Mouse (Mus musculus): ENCODE measurements around the gene Cpsf4l. TPM values are rescaled to one million over a fixed set of nuclear protein-coding genes. Genes with fewer than 3 reads are reported as not detected.

Cpsf4l gene
- total and polyA plus RNA-seq, 3 experiments = not detected

- Histone ChIP-seq H3K4me1 (ENCODE audit: insufficient read depth, low read depth, low read length) (peaks cover 57% of the 10 kb centered on the region), H3K27me3 (ENCODE audit: insufficient read depth, low read length) (no peaks in the 10 kb centered on the region), H3K4me3 (ENCODE audit: low read depth, low read length) (peak overlapping the region; percentile 99), H3K36me3 (replicated peaks) (peaks cover 35% of the 10 kb centered on the region), H3K9me3 (replicated peaks) (no peaks in the 10 kb centered on the region)
- no peak for ATAC-seq (ENCODE audit: extremely low read depth, insufficient number of reproducible peaks, low FRiP score, poor library complexity, severe bottlenecking)
- no peak for DNase-seq (ENCODE audit: low spot score)
- TF ChIP-seq POLR2AphosphoS5 (IDR thresholded peaks at IDR 0.05; ENCODE audit: insufficient replicate concordance, low read depth, low read length) = no peak
Measured at GRCm38 (mm10) chr11:113684707-113685426, 24.9 kb downstream of the Cpsf4l start.

- H3K36me3 ChIP-seq (replicated peaks) = peaks cover 31% of the 10 kb centered on the region
- peaks cover 58% of the 10 kb centered on the region for H3K4me1 ChIP-seq (ENCODE audit: insufficient read depth, low read depth, low read length)
- no peaks in the 10 kb centered on the region for H3K27me3 ChIP-seq (ENCODE audit: insufficient read depth, low read length)
- TF ChIP-seq GATA2 (IDR thresholded peaks at IDR 0.05; ENCODE audit: borderline replicate concordance, low read depth, low read length) = no peak
- TF ChIP-seq GATA1 (IDR thresholded peaks at IDR 0.05; ENCODE audit: borderline replicate concordance, low read length) = no peak
- no peak for TF ChIP-seq POLR2AphosphoS5 (IDR thresholded peaks at IDR 0.05; ENCODE audit: insufficient replicate concordance, low read depth, low read length)
- no peak for TF ChIP-seq TAL1 (conservative IDR thresholded peaks at IDR 0.05; ENCODE audit: low read depth, low read length)
- no peak for TF ChIP-seq CTCF (IDR thresholded peaks at IDR 0.05; ENCODE audit: low read depth, low read length)
- peak; percentile 52 for ATAC-seq (ENCODE audit: extremely low read depth, insufficient number of reproducible peaks, low FRiP score, poor library complexity, severe bottlenecking)
- peak; percentile 92 for DNase-seq (ENCODE audit: low spot score)
- H3K9me3 ChIP-seq (replicated peaks) = no peaks in the 10 kb centered on the region
- peak within 1 kb of the TSS; percentile 99 for H3K4me3 ChIP-seq (ENCODE audit: low read depth, low read length)
Measured at GRCm38 (mm10) chr11:113683957-113684706, 25.7 kb downstream of the Cpsf4l start, which contains the start of the genes Fam104a and D11Wsu47e. Fam104a (minus strand) TSS chr11:113684155. D11Wsu47e (plus strand) TSS chr11:113684412.

- ATAC-seq (ENCODE audit: extremely low read depth, insufficient number of reproducible peaks, low FRiP score, poor library complexity, severe bottlenecking) (no peak), DNase-seq (ENCODE audit: low spot score) (no peak)
- peaks cover 29% of the 10 kb centered on the region for H3K36me3 ChIP-seq (replicated peaks)
- H3K9me3 ChIP-seq (replicated peaks) = no peaks in the 10 kb centered on the region
- H3K4me3 ChIP-seq (ENCODE audit: low read depth, low read length) = peak overlapping the region; percentile 99
- peaks cover 56% of the 10 kb centered on the region for H3K4me1 ChIP-seq (ENCODE audit: insufficient read depth, low read depth, low read length)
- no peaks in the 10 kb centered on the region for H3K27me3 ChIP-seq (ENCODE audit: insufficient read depth, low read length)
- TF ChIP-seq POLR2AphosphoS5 (IDR thresholded peaks at IDR 0.05; ENCODE audit: insufficient replicate concordance, low read depth, low read length) (no peak), TAL1 (conservative IDR thresholded peaks at IDR 0.05; ENCODE audit: low read depth, low read length) (no peak), GATA1 (IDR thresholded peaks at IDR 0.05; ENCODE audit: borderline replicate concordance, low read length) (no peak), CTCF (IDR thresholded peaks at IDR 0.05; ENCODE audit: low read depth, low read length) (no peak)
Measured at GRCm38 (mm10) chr11:113683627-113683956, 26.2 kb downstream of the Cpsf4l start.

GRCm38 (mm10) chr11:113682897-113683626, 26.8 kb downstream of the Cpsf4l start:
- peak; percentile 74 for DNase-seq (ENCODE audit: low spot score)
- Histone ChIP-seq H3K4me1 (ENCODE audit: insufficient read depth, low read depth, low read length) (peaks cover 58% of the 10 kb centered on the region), H3K4me3 (ENCODE audit: low read depth, low read length) (peak overlapping the region; percentile 99), H3K9me3 (replicated peaks) (no peaks in the 10 kb centered on the region), H3K27me3 (ENCODE audit: insufficient read depth, low read length) (no peaks in the 10 kb centered on the region), H3K36me3 (replicated peaks) (peaks cover 29% of the 10 kb centered on the region)
- no peak for TF ChIP-seq GATA1 (IDR thresholded peaks at IDR 0.05; ENCODE audit: borderline replicate concordance, low read length)
- TF ChIP-seq POLR2AphosphoS5 (IDR thresholded peaks at IDR 0.05; ENCODE audit: insufficient replicate concordance, low read depth, low read length) = no peak
- TF ChIP-seq CTCF (IDR thresholded peaks at IDR 0.05; ENCODE audit: low read depth, low read length) = no peak
- TF ChIP-seq GATA2 (IDR thresholded peaks at IDR 0.05; ENCODE audit: borderline replicate concordance, low read depth, low read length) = no peak
- TF ChIP-seq TAL1 (conservative IDR thresholded peaks at IDR 0.05; ENCODE audit: low read depth, low read length) = no peak
- ATAC-seq (ENCODE audit: extremely low read depth, insufficient number of reproducible peaks, low FRiP score, poor library complexity, severe bottlenecking) = peak; percentile 47

- ATAC-seq (ENCODE audit: extremely low read depth, insufficient number of reproducible peaks, low FRiP score, poor library complexity, severe bottlenecking) (no peak), DNase-seq (ENCODE audit: low spot score) (no peak)
- Histone ChIP-seq H3K9me3 (replicated peaks) (no peaks in the 10 kb centered on the region), H3K4me1 (ENCODE audit: insufficient read depth, low read depth, low read length) (peaks cover 61% of the 10 kb centered on the region), H3K36me3 (replicated peaks) (peaks cover 31% of the 10 kb centered on the region), H3K4me3 (ENCODE audit: low read depth, low read length) (peak overlapping the region; percentile 99; the same call in 1 of the 2 replicates), H3K27me3 (ENCODE audit: insufficient read depth, low read length) (no peaks in the 10 kb centered on the region)
- TF ChIP-seq GATA2 (IDR thresholded peaks at IDR 0.05; ENCODE audit: borderline replicate concordance, low read depth, low read length) (no peak), TAL1 (conservative IDR thresholded peaks at IDR 0.05; ENCODE audit: low read depth, low read length) (no peak), CTCF (IDR thresholded peaks at IDR 0.05; ENCODE audit: low read depth, low read length) (no peak), POLR2AphosphoS5 (IDR thresholded peaks at IDR 0.05; ENCODE audit: insufficient replicate concordance, low read depth, low read length) (no peak), GATA1 (IDR thresholded peaks at IDR 0.05; ENCODE audit: borderline replicate concordance, low read length) (no peak)
Measured at GRCm38 (mm10) chr11:113681979-113682378, 27.8 kb downstream of the Cpsf4l start.

GRCm38 (mm10) chr11:113680954-113681353, 28.9 kb downstream of the Cpsf4l start:
- DNase-seq (ENCODE audit: low spot score) (peak; percentile 52), ATAC-seq (ENCODE audit: extremely low read depth, insufficient number of reproducible peaks, low FRiP score, poor library complexity, severe bottlenecking) (peak; percentile 74)
- Histone ChIP-seq H3K4me3 (ENCODE audit: low read depth, low read length) (peak overlapping the region; percentile 48; the same call in 1 of the 2 replicates), H3K36me3 (replicated peaks) (peaks cover 35% of the 10 kb centered on the region), H3K9me3 (replicated peaks) (no peaks in the 10 kb centered on the region), H3K27me3 (ENCODE audit: insufficient read depth, low read length) (no peaks in the 10 kb centered on the region), H3K4me1 (ENCODE audit: insufficient read depth, low read depth, low read length) (peaks cover 58% of the 10 kb centered on the region)
- TF ChIP-seq GATA1 (IDR thresholded peaks at IDR 0.05; ENCODE audit: borderline replicate concordance, low read length) = no peak
- no peak for TF ChIP-seq POLR2AphosphoS5 (IDR thresholded peaks at IDR 0.05; ENCODE audit: insufficient replicate concordance, low read depth, low read length)
- peak; percentile 94 for TF ChIP-seq TAL1 (conservative IDR thresholded peaks at IDR 0.05; ENCODE audit: low read depth, low read length)
- TF ChIP-seq GATA2 (IDR thresholded peaks at IDR 0.05; ENCODE audit: borderline replicate concordance, low read depth, low read length) = no peak
